Mouse (Mus musculus) hindbrain, embryonic 11.5 days (tissue): ENCODE data around the gene Isl2. TPM values are rescaled to one million over a fixed set of nuclear protein-coding genes. Genes with fewer than 3 reads are reported as not detected.
A peak's percentile ranks its signal among the peaks of the same experiment; 100 is the strongest.

Experiments used
- ATAC-seq: fragments of 200-750 bp; cut with Nextera tagmentation; 2 replicates; pipeline ENCODE4 v1.8.0; 2017; ENCODE audit warnings: mild to moderate bottlenecking, moderate TSS enrichment, moderate library complexity; ENCODE audit not compliant: low FRiP score
- DNase-seq: peaks from one replicate; pipeline ENCODE4 v3.0.0-alpha.2; 2015; ENCODE audit warnings: low spot score
- H3K27ac ChIP-seq: fragments of 300-500 bp; sonication (generic); 2 replicates; pipeline ENCODE4 v1.5.1; 2014; ENCODE audit warnings: mild to moderate bottlenecking, low read depth, low read length
- H3K27me3 ChIP-seq: fragments of 300-500 bp; sonication (generic); 2 replicates; pipeline ENCODE4 v1.6.1; 2014; ENCODE audit warnings: mild to moderate bottlenecking, low read length, moderate library complexity, mixed read lengths; ENCODE audit not compliant: control insufficient read depth, insufficient read depth
- H3K36me3 ChIP-seq: fragments of 300-500 bp; sonication (generic); 2 replicates; pipeline ENCODE4 v1.6.1; 2014; ENCODE audit warnings: mild to moderate bottlenecking, low read length, moderate library complexity, mixed read lengths; ENCODE audit not compliant: control insufficient read depth, insufficient read depth
- H3K4me1 ChIP-seq: fragments of 300-500 bp; sonication (generic); replicated peaks from 2 replicates; pipeline ENCODE4 v1.6.1; 2014; ENCODE audit warnings: low read length, mixed read lengths; ENCODE audit not compliant: control insufficient read depth, insufficient read depth
- H3K4me2 ChIP-seq: fragments of 300-500 bp; sonication (generic); replicated peaks from 2 replicates; pipeline ENCODE4 v1.6.1; 2014; ENCODE audit warnings: mild to moderate bottlenecking, low read depth, low read length
- H3K4me3 ChIP-seq: fragments of 300-500 bp; sonication (generic); 2 replicates; pipeline ENCODE4 v1.5.1; 2014; ENCODE audit warnings: low read depth, low read length
- H3K9ac ChIP-seq: fragments of 300-500 bp; sonication (generic); 2 replicates; pipeline ENCODE4 v1.6.1; 2014; ENCODE audit warnings: low read depth, low read length
- H3K9me3 ChIP-seq: fragments of 300-500 bp; sonication (generic); 2 replicates; pipeline ENCODE4 v1.6.1; 2016; ENCODE audit warnings: low read length; ENCODE audit not compliant: control insufficient read depth
- WGBS: fragments of 180-500 bp; shearing (Covaris S2); extraction: QIAGEN DNeasy Blood & Tissue Kit; methylation state at CpG from one replicate; pipeline ENCODE4 v1.1.7; 2014; 5-methylcytosine and 5-hydroxymethylcytosine counted together
- polyA plus RNA-seq: library from polyadenylated mRNA; unstranded; fragments of >200 nt; fragmentation: Nextera tagmentation; extraction: Ambion mirVana; gene quantifications from 2 replicates; pipeline ENCODE4 v1.2.1, GENCODE M21; 2014

Isl2 gene
- polyA plus RNA-seq, 1 experiment from 2014 or later = 15.3 TPM

GRCm38 (mm10) chr9:55544861-55545555 lies 6.5 kb downstream of the Isl2 start:
- H3K4me2 ChIP-seq = no peak overlapping the region; the same call in 1 of the 2 replicates
- WGBS = under 1% methylated on average over 30 of the region's 30 CpGs

GRCm38 (mm10) chr9:55545556-55546175 lies 7.2 kb downstream of the Isl2 start:
- 5% methylated on average over 41 of the region's 41 CpGs for WGBS
- H3K9ac ChIP-seq = no peak overlapping the region
- no peak overlapping the region; the same call in 1 of the 2 replicates for H3K4me2 ChIP-seq
- peaks cover 83% of the 10 kb centered on the region for H3K27me3 ChIP-seq
- no peaks in the 10 kb centered on the region for H3K36me3 ChIP-seq
- no peaks in the 10 kb centered on the region for H3K9me3 ChIP-seq
- no peak for DNase-seq
- H3K4me3 ChIP-seq = peak overlapping the region; percentile 24
- H3K4me1 ChIP-seq = peaks cover 10% of the 10 kb centered on the region
- H3K27ac ChIP-seq = peak overlapping the region; percentile 17; the same call in 1 of the 2 replicates
- ATAC-seq = no peak

More at GRCm38 (mm10) chr9:55544861-55545555, 6.5 kb downstream of the Isl2 start:
- ATAC-seq (no peak), DNase-seq (peak; percentile 75)
- peaks cover 10% of the 10 kb centered on the region for H3K4me1 ChIP-seq
- peak overlapping the region; percentile 4 for H3K4me3 ChIP-seq
- H3K27ac ChIP-seq = no peak overlapping the region
- H3K9me3 ChIP-seq = no peaks in the 10 kb centered on the region
- no peaks in the 10 kb centered on the region for H3K36me3 ChIP-seq
- H3K9ac ChIP-seq = 0 out of 2 replicates have a peak overlapping the region, but pooled peaks have one; percentile 19
- H3K27me3 ChIP-seq = peaks cover 87% of the 10 kb centered on the region

- Histone ChIP-seq H3K27ac (no peak overlapping the region), H3K36me3 (no peaks in the 10 kb centered on the region), H3K4me2 (peak overlapping the region; percentile 36), H3K4me3 (peak overlapping the region; percentile 24), H3K27me3 (peaks cover 79% of the 10 kb centered on the region), H3K9ac (no peak overlapping the region), H3K4me1 (peaks cover 10% of the 10 kb centered on the region), H3K9me3 (no peaks in the 10 kb centered on the region)
- 3% methylated on average over 62 of the region's 63 CpGs for WGBS
- ATAC-seq (peak; percentile 52; the same call in 1 of the 2 replicates), DNase-seq (peak; percentile 71)
Measured at GRCm38 (mm10) chr9:55546176-55547010, 7.9 kb downstream of the Isl2 start.

GRCm38 (mm10) chr9:55548871-55549270 lies 10.4 kb downstream of the Isl2 start:
- Histone ChIP-seq H3K4me3 (no peak overlapping the region), H3K27me3 (peaks cover 59% of the 10 kb centered on the region), H3K9ac (no peak overlapping the region), H3K27ac (no peak overlapping the region), H3K4me2 (no peak overlapping the region), H3K4me1 (peaks cover 5% of the 10 kb centered on the region; the same call in 1 of the 2 replicates), H3K36me3 (no peaks in the 10 kb centered on the region), H3K9me3 (no peaks in the 10 kb centered on the region)
- DNase-seq (no peak), ATAC-seq (no peak)
- 10% methylated on average over 3 of the region's 3 CpGs for WGBS

- Histone ChIP-seq H3K27ac (no peak overlapping the region), H3K9ac (no peak overlapping the region), H3K9me3 (no peaks in the 10 kb centered on the region), H3K4me1 (peaks cover 2% of the 10 kb centered on the region; the same call in 1 of the 2 replicates), H3K4me3 (no peak overlapping the region), H3K36me3 (no peaks in the 10 kb centered on the region), H3K27me3 (peaks cover 54% of the 10 kb centered on the region), H3K4me2 (no peak overlapping the region)
- 0 out of 2 replicates have a peak, but pooled peaks have one; percentile 42 for ATAC-seq
- DNase-seq = peak; percentile 42
- 4% methylated on average over 16 of the region's 16 CpGs for WGBS
Measured at GRCm38 (mm10) chr9:55549302-55549890, 10.9 kb downstream of the Isl2 start.

GRCm38 (mm10) chr9:55554986-55555385 lies 16.5 kb downstream of the Isl2 start:
- Histone ChIP-seq H3K4me3 (no peak overlapping the region), H3K4me2 (no peak overlapping the region), H3K36me3 (no peaks in the 10 kb centered on the region), H3K4me1 (no peaks in the 10 kb centered on the region), H3K9ac (no peak overlapping the region), H3K27ac (no peak overlapping the region), H3K9me3 (no peaks in the 10 kb centered on the region), H3K27me3 (peaks cover 1% of the 10 kb centered on the region)
- DNase-seq = no peak
- no peak for ATAC-seq
- 79% methylated on average over 1 of the region's 1 CpGs for WGBS

GRCm38 (mm10) chr9:55560960-55561359 lies 22.5 kb downstream of the Isl2 start:
- Histone ChIP-seq H3K4me2 (no peak overlapping the region), H3K4me3 (no peak overlapping the region), H3K27me3 (no peaks in the 10 kb centered on the region), H3K4me1 (no peaks in the 10 kb centered on the region), H3K27ac (no peak overlapping the region), H3K9ac (no peak overlapping the region), H3K9me3 (no peaks in the 10 kb centered on the region), H3K36me3 (no peaks in the 10 kb centered on the region)
- ATAC-seq = no peak
- DNase-seq = no peak
- 92% methylated on average over 1 of the region's 1 CpGs for WGBS

- no peaks in the 10 kb centered on the region for H3K27me3 ChIP-seq
- DNase-seq (no peak), ATAC-seq (no peak)
- no peaks in the 10 kb centered on the region for H3K9me3 ChIP-seq
- H3K4me2 ChIP-seq = no peak overlapping the region
- H3K9ac ChIP-seq = no peak overlapping the region
- H3K4me1 ChIP-seq = no peaks in the 10 kb centered on the region
- 75% methylated on average over 5 of the region's 5 CpGs for WGBS
- no peak overlapping the region for H3K4me3 ChIP-seq
- H3K36me3 ChIP-seq = no peaks in the 10 kb centered on the region
- 0 out of 2 replicates have a peak overlapping the region, but pooled peaks have one; percentile 10 for H3K27ac ChIP-seq
Measured at GRCm38 (mm10) chr9:55568466-55569159, 30.1 kb downstream of the Isl2 start.
